Mouse (Mus musculus): ENCODE results near the gene Plch2. TPM values are rescaled to one million over a fixed set of nuclear protein-coding genes. Genes with fewer than 3 reads are reported as not detected.

The Plch2 gene
- total and polyA plus RNA-seq, 3 experiments, result 0.85 to 1.1 TPM; not detected in 1

GRCm38 (mm10) chr4:154994876-154995275, 61.7 kb downstream of the Plch2 start:
- H3K9ac ChIP-seq (ENCODE audit: control insufficient read depth, low read depth, low read length, poor library complexity, severe bottlenecking), result no peak overlapping the region
- H3K4me3 ChIP-seq (ENCODE audit: control insufficient read depth in 1 of 2, insufficient read depth in 1 of 2, low read depth in 2 of 2, low read length in 2 of 2), result no peak overlapping the region
- H3K36me3 ChIP-seq (ENCODE audit: control insufficient read depth in 1 of 2, insufficient read depth in 2 of 2, low read length in 2 of 2), result no peaks in the 10 kb centered on the region
- no peaks in the 10 kb centered on the region for H3K4me1 ChIP-seq (ENCODE audit: control insufficient read depth in 1 of 2, insufficient read depth in 2 of 2, low read length in 2 of 2)
- TF ChIP-seq NRF1 (IDR thresholded peaks at IDR 0.05; ENCODE audit: insufficient read depth, low read depth, low read length, poor library complexity, severe bottlenecking) (no peak), ELF1 (IDR thresholded peaks at IDR 0.05; ENCODE audit: low read depth, low read length) (no peak), CHD2 (IDR thresholded peaks at IDR 0.05; ENCODE audit: low read length) (no peak), MXI1 (IDR thresholded peaks at IDR 0.05; ENCODE audit: low read depth, low read length) (no peak), TAL1 (IDR thresholded peaks at IDR 0.05; ENCODE audit: low read length) (no peak), POLR2AphosphoS2 (IDR thresholded peaks at IDR 0.05; ENCODE audit: low read length) (no peak), POLR2A (IDR thresholded peaks at IDR 0.05; ENCODE audit: control insufficient read depth in 1 of 2, insufficient read depth in 1 of 2, low read depth in 1 of 2, low read length in 2 of 2, poor library complexity in 1 of 2) (no peak), USF2 (IDR thresholded peaks at IDR 0.05; ENCODE audit: borderline replicate concordance in 1 of 2, insufficient read depth in 1 of 2, low read depth in 1 of 2, low read length in 2 of 2) (no peak), CHD1 (IDR thresholded peaks at IDR 0.05; ENCODE audit: low read depth, low read length) (no peak), GABPA (IDR thresholded peaks at IDR 0.05; ENCODE audit: low read depth, low read length) (no peak), UBTF (IDR thresholded peaks at IDR 0.05; ENCODE audit: borderline replicate concordance, insufficient read depth, low read depth, low read length) (no peak), MYB (IDR thresholded peaks at IDR 0.05; ENCODE audit: low read depth, low read length) (no peak), SMC3 (IDR thresholded peaks at IDR 0.05; ENCODE audit: low read depth, low read length) (no peak), NELFE (IDR thresholded peaks at IDR 0.05; ENCODE audit: low read depth, low read length) (no peak), E2F4 (IDR thresholded peaks at IDR 0.05; ENCODE audit: borderline replicate concordance, low read depth, low read length) (no peak), ZC3H11A (IDR thresholded peaks at IDR 0.05; ENCODE audit: low read depth, low read length) (no peak), MAX (IDR thresholded peaks at IDR 0.05; ENCODE audit: low read length) (no peak), MEF2A (IDR thresholded peaks at IDR 0.05; ENCODE audit: extremely low read depth, insufficient replicate concordance, low read depth, low read length, poor library complexity, severe bottlenecking) (no peak), BHLHE40 (IDR thresholded peaks at IDR 0.05; ENCODE audit: borderline replicate concordance, low read depth, low read length) (no peak)
- H3K27me3 ChIP-seq (ENCODE audit: control insufficient read depth in 1 of 2, insufficient read depth in 2 of 2, low read length in 2 of 2), result 0 out of 4 replicates have a peak, but pooled peaks cover 0 to 2% of the 10 kb centered on the region in 2 experiments
- H3K79me2 ChIP-seq (ENCODE audit: control insufficient read depth, insufficient read depth, low read length, poor library complexity), result no peaks in the 10 kb centered on the region
- no peak for DNase-seq (ENCODE audit: low read depth, low spot score)
- no peaks in the 10 kb centered on the region for H3K9me3 ChIP-seq (replicated peaks; ENCODE audit: insufficient read depth, low read length)
- no peak overlapping the region for H3K27ac ChIP-seq (ENCODE audit: control insufficient read depth, low read depth, low read length)

- no peak overlapping the region for H3K9ac ChIP-seq (ENCODE audit: control insufficient read depth, low read depth, low read length, poor library complexity, severe bottlenecking)
- H3K4me3 ChIP-seq (ENCODE audit: control insufficient read depth in 1 of 2, insufficient read depth in 1 of 2, low read depth in 2 of 2, low read length in 2 of 2), result no peak overlapping the region
- H3K27me3 ChIP-seq (ENCODE audit: control insufficient read depth in 1 of 2, insufficient read depth in 2 of 2, low read length in 2 of 2), result no peaks in the 10 kb centered on the region
- TF ChIP-seq MAFK (IDR thresholded peaks at IDR 0.05; ENCODE audit: borderline replicate concordance, low read depth, low read length), result no peak
- no peak for TF ChIP-seq RAD21 (IDR thresholded peaks at IDR 0.05; ENCODE audit: low read depth, low read length)
- TF ChIP-seq MAX (IDR thresholded peaks at IDR 0.05; ENCODE audit: low read length), result no peak
- TF ChIP-seq USF2 (IDR thresholded peaks at IDR 0.05; ENCODE audit: borderline replicate concordance in 1 of 2, insufficient read depth in 1 of 2, low read depth in 1 of 2, low read length in 2 of 2), result no peak
- TF ChIP-seq ZMIZ1 (IDR thresholded peaks at IDR 0.05; ENCODE audit: low read depth, low read length), result no peak
- no peak for TF ChIP-seq ZKSCAN1 (IDR thresholded peaks at IDR 0.05; ENCODE audit: low read depth, low read length)
- TF ChIP-seq TBP (IDR thresholded peaks at IDR 0.05; ENCODE audit: low read depth, low read length), result no peak
- TF ChIP-seq RCOR1 (IDR thresholded peaks at IDR 0.05; ENCODE audit: low read depth, low read length), result no peak
- no peak for TF ChIP-seq SMC3 (IDR thresholded peaks at IDR 0.05; ENCODE audit: low read depth, low read length)
- no peak for TF ChIP-seq HCFC1 (IDR thresholded peaks at IDR 0.05; ENCODE audit: low read depth, low read length)
- DNase-seq (ENCODE audit: low read depth, low spot score), result no peak
- H3K79me2 ChIP-seq (ENCODE audit: control insufficient read depth, insufficient read depth, low read length, poor library complexity), result no peaks in the 10 kb centered on the region; the same call in 1 of the 2 replicates
- H3K27ac ChIP-seq (ENCODE audit: control insufficient read depth, low read depth, low read length), result no peak overlapping the region
- H3K36me3 ChIP-seq (ENCODE audit: control insufficient read depth in 1 of 2, insufficient read depth in 2 of 2, low read length in 2 of 2), result no peaks in the 10 kb centered on the region; a peak in 1 of 4 replicates
- H3K4me1 ChIP-seq (ENCODE audit: control insufficient read depth in 1 of 2, insufficient read depth in 2 of 2, low read length in 2 of 2), result peaks cover 0 to 4% of the 10 kb centered on the region in 2 experiments; a peak in 1 of 4 replicates
- H3K9me3 ChIP-seq (replicated peaks; ENCODE audit: insufficient read depth, low read length), result no peaks in the 10 kb centered on the region
These were observed 69.8 kb downstream of the Plch2 start for GRCm38 (mm10) chr4:154986750-154987149.
